Mouse (Mus musculus): ENCODE results near the gene Tbxa2r. TPM values are rescaled to one million over a fixed set of nuclear protein-coding genes. Genes with fewer than 3 reads are reported as not detected.

The Tbxa2r gene
- polyA plus RNA-seq, 1 experiment from 2014 or later: 2.3 TPM

DNA sequence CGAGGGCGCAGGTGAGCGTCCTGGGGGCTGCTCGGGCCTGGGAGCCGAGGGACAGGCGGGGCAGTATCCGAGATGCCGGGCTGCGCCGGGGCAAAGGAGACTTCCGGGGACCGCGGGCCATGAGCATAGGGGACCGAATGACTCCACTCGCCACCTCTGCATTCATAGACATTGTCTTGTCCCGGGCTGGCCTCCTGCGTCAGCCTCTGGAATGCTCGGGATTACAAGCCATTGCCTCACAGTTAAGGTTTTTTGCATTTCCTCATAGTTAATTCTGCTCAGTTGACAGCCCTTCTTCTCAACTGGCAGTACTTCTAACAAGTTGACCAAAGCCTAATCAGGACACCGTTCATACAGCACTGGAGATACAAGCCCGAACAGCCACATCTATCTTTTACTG, 7.1 kb upstream of the Tbxa2r start:
- WGBS: 4% methylated on average over 20 of the region's 20 CpGs
- peak overlapping the region; percentile 90 for H3K9ac ChIP-seq (ENCODE audit: low read depth, low read length)
- peak; percentile 0 for ATAC-seq (ENCODE audit: low FRiP score)
- H3K27ac ChIP-seq (ENCODE audit: low read depth, low read length): peak overlapping the region; percentile 80
- H3K4me1 ChIP-seq (replicated peaks; ENCODE audit: control insufficient read depth, insufficient read depth, low read length): peaks cover 15% of the 10 kb centered on the region
- no peaks in the 10 kb centered on the region for H3K27me3 ChIP-seq (ENCODE audit: control insufficient read depth, insufficient read depth, low read length)
- peak overlapping the region; percentile 78 for H3K4me2 ChIP-seq (replicated peaks; ENCODE audit: low read depth, low read length)
- DNase-seq (ENCODE audit: low spot score): no peak
- H3K4me3 ChIP-seq (ENCODE audit: low read depth, low read length): peak overlapping the region; percentile 99
- peaks cover 20% of the 10 kb centered on the region for H3K36me3 ChIP-seq (ENCODE audit: control insufficient read depth, insufficient read depth, low read length)
- no peaks in the 10 kb centered on the region for H3K9me3 ChIP-seq (ENCODE audit: control insufficient read depth, low read length)

DNA sequence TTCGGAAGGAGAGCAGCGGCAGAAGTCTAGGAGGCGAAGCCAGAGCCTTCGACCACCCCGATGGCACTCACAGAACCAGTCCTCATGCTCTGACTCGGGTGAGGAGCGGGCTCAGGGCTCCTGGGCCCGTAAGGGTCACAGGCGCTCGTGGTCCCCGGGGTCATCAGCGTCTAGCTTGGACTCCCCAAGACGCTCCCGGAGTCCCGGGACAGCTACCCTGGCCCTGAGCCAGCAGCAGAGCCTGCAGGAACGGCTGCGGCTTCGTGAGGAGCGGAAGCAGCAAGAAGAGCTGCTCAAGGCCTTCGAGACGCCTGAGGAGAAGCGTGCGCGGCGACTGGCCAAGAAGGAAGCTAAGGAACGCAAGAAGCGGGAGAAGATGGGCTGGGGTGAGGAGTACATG, 6.1 kb upstream of the Tbxa2r start:
- Histone ChIP-seq H3K4me2 (replicated peaks; ENCODE audit: low read depth, low read length) (0 out of 2 replicates have a peak overlapping the region, but pooled peaks have one; percentile 78), H3K9me3 (ENCODE audit: control insufficient read depth, low read length) (no peaks in the 10 kb centered on the region), H3K27me3 (ENCODE audit: control insufficient read depth, insufficient read depth, low read length) (no peaks in the 10 kb centered on the region), H3K9ac (ENCODE audit: low read depth, low read length) (no peak overlapping the region), H3K4me3 (ENCODE audit: low read depth, low read length) (peak overlapping the region; percentile 99; the same call in 1 of the 2 replicates), H3K27ac (ENCODE audit: low read depth, low read length) (no peak overlapping the region), H3K36me3 (ENCODE audit: control insufficient read depth, insufficient read depth, low read length) (peaks cover 26% of the 10 kb centered on the region), H3K4me1 (replicated peaks; ENCODE audit: control insufficient read depth, insufficient read depth, low read length) (peaks cover 13% of the 10 kb centered on the region)
- 94% methylated on average over 27 of the region's 27 CpGs for WGBS
- no peak for DNase-seq (ENCODE audit: low spot score)
- ATAC-seq (ENCODE audit: low FRiP score): no peak

DNA sequence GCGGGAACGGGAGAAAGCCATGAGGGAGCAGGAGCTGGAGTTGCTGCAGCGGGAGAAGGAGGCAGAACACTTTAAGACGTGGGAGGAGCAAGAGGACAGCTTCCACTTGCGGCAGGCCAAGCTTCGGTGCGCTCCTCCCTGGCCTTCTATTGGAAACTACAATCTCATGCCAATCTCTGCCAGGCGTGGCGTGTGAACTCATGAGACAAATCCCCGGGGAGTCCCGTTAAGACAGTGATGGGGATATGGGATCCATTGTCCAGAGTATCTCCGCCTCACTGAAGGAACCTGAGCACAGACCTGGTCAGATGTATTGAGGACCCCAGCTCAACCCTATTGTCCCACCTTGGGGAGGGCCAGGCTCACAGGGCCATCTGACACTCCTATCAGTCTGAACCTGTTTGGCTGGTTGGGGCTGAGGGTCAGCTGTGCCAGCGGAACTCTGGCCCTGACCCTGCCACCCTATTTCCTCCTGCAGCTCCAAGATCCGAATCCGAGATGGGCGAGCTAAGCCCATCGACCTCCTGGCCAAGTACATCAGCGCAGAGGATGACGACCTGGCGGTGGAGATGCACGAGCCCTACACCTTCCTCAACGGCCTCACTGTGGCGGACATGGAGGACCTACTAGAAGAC, 5.3 kb upstream of the Tbxa2r start:
- DNase-seq (ENCODE audit: low spot score) (no peak), ATAC-seq (ENCODE audit: low FRiP score) (no peak)
- Histone ChIP-seq H3K9ac (ENCODE audit: low read depth, low read length) (no peak overlapping the region), H3K27ac (ENCODE audit: low read depth, low read length) (no peak overlapping the region), H3K36me3 (ENCODE audit: control insufficient read depth, insufficient read depth, low read length) (peaks cover 26% of the 10 kb centered on the region), H3K4me2 (replicated peaks; ENCODE audit: low read depth, low read length) (no peak overlapping the region), H3K9me3 (ENCODE audit: control insufficient read depth, low read length) (no peaks in the 10 kb centered on the region), H3K27me3 (ENCODE audit: control insufficient read depth, insufficient read depth, low read length) (no peaks in the 10 kb centered on the region), H3K4me1 (replicated peaks; ENCODE audit: control insufficient read depth, insufficient read depth, low read length) (peaks cover 13% of the 10 kb centered on the region), H3K4me3 (ENCODE audit: low read depth, low read length) (no peak overlapping the region)
- 94% methylated on average over 23 of the region's 23 CpGs for WGBS

GRCm38 (mm10) chr10:81323791-81324530, 4.6 kb upstream of the Tbxa2r start:
- Histone ChIP-seq H3K4me3 (ENCODE audit: low read depth, low read length) (no peak overlapping the region), H3K9me3 (ENCODE audit: control insufficient read depth, low read length) (no peaks in the 10 kb centered on the region), H3K4me1 (replicated peaks; ENCODE audit: control insufficient read depth, insufficient read depth, low read length) (peaks cover 10% of the 10 kb centered on the region), H3K27me3 (ENCODE audit: control insufficient read depth, insufficient read depth, low read length) (no peaks in the 10 kb centered on the region), H3K4me2 (replicated peaks; ENCODE audit: low read depth, low read length) (no peak overlapping the region), H3K27ac (ENCODE audit: low read depth, low read length) (no peak overlapping the region), H3K9ac (ENCODE audit: low read depth, low read length) (no peak overlapping the region), H3K36me3 (ENCODE audit: control insufficient read depth, insufficient read depth, low read length) (peaks cover 26% of the 10 kb centered on the region)
- ATAC-seq (ENCODE audit: low FRiP score) (no peak), DNase-seq (ENCODE audit: low spot score) (no peak)
- 94% methylated on average over 18 of the region's 18 CpGs for WGBS

- Histone ChIP-seq H3K36me3 (ENCODE audit: control insufficient read depth, insufficient read depth, low read length) (peaks cover 26% of the 10 kb centered on the region), H3K27me3 (ENCODE audit: control insufficient read depth, insufficient read depth, low read length) (no peaks in the 10 kb centered on the region), H3K9me3 (ENCODE audit: control insufficient read depth, low read length) (no peaks in the 10 kb centered on the region), H3K9ac (ENCODE audit: low read depth, low read length) (no peak overlapping the region), H3K4me3 (ENCODE audit: low read depth, low read length) (no peak overlapping the region), H3K4me1 (replicated peaks; ENCODE audit: control insufficient read depth, insufficient read depth, low read length) (peaks cover 5% of the 10 kb centered on the region; the same call in 1 of the 2 replicates), H3K4me2 (replicated peaks; ENCODE audit: low read depth, low read length) (no peak overlapping the region), H3K27ac (ENCODE audit: low read depth, low read length) (no peak overlapping the region)
- ATAC-seq (ENCODE audit: low FRiP score) (no peak), DNase-seq (ENCODE audit: low spot score) (no peak)
- WGBS: 96% methylated on average over 21 of the region's 21 CpGs
Observed at GRCm38 (mm10) chr10:81325176-81325575, 3.4 kb upstream of the Tbxa2r start.

- Histone ChIP-seq H3K9ac (ENCODE audit: low read depth, low read length) (no peak overlapping the region), H3K27ac (ENCODE audit: low read depth, low read length) (no peak overlapping the region), H3K4me3 (ENCODE audit: low read depth, low read length) (no peak overlapping the region), H3K4me1 (replicated peaks; ENCODE audit: control insufficient read depth, insufficient read depth, low read length) (peaks cover 5% of the 10 kb centered on the region; the same call in 1 of the 2 replicates), H3K9me3 (ENCODE audit: control insufficient read depth, low read length) (no peaks in the 10 kb centered on the region), H3K36me3 (ENCODE audit: control insufficient read depth, insufficient read depth, low read length) (peaks cover 26% of the 10 kb centered on the region), H3K4me2 (replicated peaks; ENCODE audit: low read depth, low read length) (no peak overlapping the region), H3K27me3 (ENCODE audit: control insufficient read depth, insufficient read depth, low read length) (no peaks in the 10 kb centered on the region)
- WGBS: 94% methylated on average over 18 of the region's 18 CpGs
- DNase-seq (ENCODE audit: low spot score) (no peak), ATAC-seq (ENCODE audit: low FRiP score) (no peak)
Observed at GRCm38 (mm10) chr10:81325781-81326180, 2.8 kb upstream of the Tbxa2r start.

DNA sequence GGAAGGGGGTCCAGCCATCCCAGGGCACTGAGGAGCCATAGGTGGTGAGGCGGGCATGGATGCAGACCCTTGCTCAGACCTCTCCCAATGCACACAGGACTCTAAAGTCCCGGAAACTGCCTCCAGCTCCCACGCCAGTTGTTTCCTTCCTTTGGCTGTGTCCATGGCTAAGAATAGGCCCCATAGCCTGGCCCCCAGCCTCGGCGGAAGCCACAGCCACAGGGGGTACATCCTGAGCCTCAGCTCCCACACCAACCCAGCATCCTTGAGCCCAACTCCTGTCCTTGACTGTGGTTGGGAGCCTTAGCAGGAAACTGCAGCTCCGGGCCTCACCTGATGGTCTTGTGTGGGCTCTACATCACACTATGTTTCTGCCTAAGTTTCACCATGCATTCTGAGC, 1.7 kb upstream of the Tbxa2r start:
- H3K4me1 ChIP-seq (replicated peaks; ENCODE audit: control insufficient read depth, insufficient read depth, low read length): peaks cover 4% of the 10 kb centered on the region; the same call in 1 of the 2 replicates
- WGBS: 80% methylated on average over 6 of the region's 6 CpGs
- no peak overlapping the region; the same call in 1 of the 2 replicates for H3K27ac ChIP-seq (ENCODE audit: low read depth, low read length)
- H3K27me3 ChIP-seq (ENCODE audit: control insufficient read depth, insufficient read depth, low read length): no peaks in the 10 kb centered on the region
- no peak overlapping the region for H3K4me3 ChIP-seq (ENCODE audit: low read depth, low read length)
- no peak for DNase-seq (ENCODE audit: low spot score)
- no peaks in the 10 kb centered on the region for H3K9me3 ChIP-seq (ENCODE audit: control insufficient read depth, low read length)
- no peak overlapping the region for H3K4me2 ChIP-seq (replicated peaks; ENCODE audit: low read depth, low read length)
- H3K9ac ChIP-seq (ENCODE audit: low read depth, low read length): no peak overlapping the region
- no peak for ATAC-seq (ENCODE audit: low FRiP score)
- H3K36me3 ChIP-seq (ENCODE audit: control insufficient read depth, insufficient read depth, low read length): peaks cover 26% of the 10 kb centered on the region

- DNase-seq (ENCODE audit: low spot score): no peak
- 46% methylated on average over 2 of the region's 2 CpGs for WGBS
- Histone ChIP-seq H3K4me1 (replicated peaks; ENCODE audit: control insufficient read depth, insufficient read depth, low read length) (no peaks in the 10 kb centered on the region; the same call in 1 of the 2 replicates), H3K9ac (ENCODE audit: low read depth, low read length) (no peak overlapping the region), H3K9me3 (ENCODE audit: control insufficient read depth, low read length) (no peaks in the 10 kb centered on the region), H3K27ac (ENCODE audit: low read depth, low read length) (peak overlapping the region; percentile 24; the same call in 1 of the 2 replicates), H3K4me2 (replicated peaks; ENCODE audit: low read depth, low read length) (no peak overlapping the region), H3K36me3 (ENCODE audit: control insufficient read depth, insufficient read depth, low read length) (peaks cover 23% of the 10 kb centered on the region), H3K27me3 (ENCODE audit: control insufficient read depth, insufficient read depth, low read length) (peaks cover 9% of the 10 kb centered on the region), H3K4me3 (ENCODE audit: low read depth, low read length) (no peak overlapping the region)
- ATAC-seq (ENCODE audit: low FRiP score): no peak
Observed at GRCm38 (mm10) chr10:81327959-81328358, 572 bp upstream of the Tbxa2r start.
